Mouse (Mus musculus): ENCODE measurements around the gene Madcam1.

DNA sequence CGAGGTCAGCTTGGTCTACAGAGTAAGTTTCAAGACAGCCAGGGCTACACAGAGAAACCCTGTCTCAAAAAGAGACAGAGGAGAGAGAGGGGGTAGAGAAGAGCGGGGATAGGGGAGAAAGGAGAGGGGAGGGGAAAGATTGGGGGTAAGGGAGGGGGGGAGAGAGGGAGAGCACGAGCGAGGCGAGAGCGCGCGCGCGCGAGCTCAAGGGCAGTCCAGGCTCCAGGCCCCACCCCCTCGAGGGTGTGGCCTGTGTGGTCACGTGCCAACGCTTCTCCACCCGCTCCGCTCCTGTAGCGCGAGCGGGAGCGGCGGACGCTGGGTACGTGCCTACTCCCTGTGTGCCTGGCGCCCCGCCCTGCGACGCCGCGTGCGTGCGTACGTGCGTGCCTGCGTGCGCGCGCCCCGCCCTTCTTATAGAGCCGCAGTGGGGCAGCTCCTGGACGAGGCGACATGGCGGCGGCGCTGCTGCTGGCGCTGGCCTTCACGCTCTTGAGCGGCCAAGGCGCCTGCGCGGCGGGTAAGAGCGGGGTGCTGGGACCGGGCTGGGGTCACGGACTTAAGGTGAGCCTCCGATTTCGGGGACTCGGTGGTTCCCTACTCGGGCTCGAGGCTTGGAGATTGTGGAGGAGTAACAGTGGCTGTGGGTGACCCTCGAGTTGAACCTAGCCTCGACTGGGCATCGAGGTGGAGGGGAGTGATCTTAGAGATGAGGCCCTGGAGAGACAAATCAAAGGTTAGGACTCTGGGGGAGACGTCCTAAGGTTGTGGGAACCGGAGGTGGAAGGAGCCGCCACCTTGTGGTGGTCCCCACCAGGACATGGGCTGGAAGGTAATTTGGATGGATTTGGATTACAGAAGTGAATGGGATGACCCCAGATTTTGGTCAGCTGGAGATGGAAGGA, 40.0 kb downstream of the Madcam1 start, which contains the start of gene Bsg:
- peak; percentile 8; the same call in 1 of the 2 replicates for TF ChIP-seq CTCF (IDR thresholded peaks at IDR 0.05; ENCODE audit: extremely low read depth, insufficient read depth, insufficient read length, insufficient replicate concordance)
- peak; percentile 96 for TF ChIP-seq POLR2A (IDR thresholded peaks at IDR 0.05; ENCODE audit: low read depth, low read length)

Data from spleen, adult 2 months (tissue).